Mouse (Mus musculus) small intestine, adult 2 months (tissue): ENCODE data around the gene Glud1. TPM values are rescaled to one million over a fixed set of nuclear protein-coding genes. Genes with fewer than 3 reads are reported as not detected.
"Not testable (repeated sequence)": the region's sequence is repeated elsewhere in the genome, so short reads cannot be mapped to it uniquely, and the experiment has no call there.

ENCODE experiments used
- H3K27ac ChIP-seq: fragments of 200-500 bp; 2 replicates; pipeline ENCODE4 v1.5.1; 2012; ENCODE audit warnings: low read depth, low read length, control low read depth, inconsistent platforms; ENCODE audit not compliant: insufficient read depth
- H3K27me3 ChIP-seq: fragments of 200-500 bp; 2 replicates; pipeline ENCODE4 v1.6.1; 2012; ENCODE audit warnings: mild to moderate bottlenecking, moderate library complexity, low read length, inconsistent platforms; ENCODE audit not compliant: control insufficient read depth, insufficient read depth
- H3K36me3 ChIP-seq: fragments of 200-500 bp; 2 replicates; pipeline ENCODE4 v1.6.1; 2012; ENCODE audit warnings: mild to moderate bottlenecking, low read length, control low read depth, inconsistent platforms; ENCODE audit not compliant: control insufficient read depth, insufficient read depth
- H3K4me1 ChIP-seq: fragments of 200-500 bp; 2 replicates; pipeline ENCODE4 v1.6.1; 2012; ENCODE audit warnings: low read length, inconsistent platforms, mixed read lengths; ENCODE audit not compliant: control insufficient read depth, insufficient read depth, insufficient read length
- H3K4me3 ChIP-seq: fragments of 200-500 bp; 2 replicates; pipeline ENCODE4 v1.5.1; 2012; ENCODE audit warnings: low read depth, mild to moderate bottlenecking, control low read depth, inconsistent platforms, low read length, moderate library complexity
- CTCF ChIP-seq: fragments of 200-500 bp; IDR thresholded peaks from 2 replicates; pipeline ENCODE4 v1.5.1; 2012; ENCODE audit warnings: low read depth, mild to moderate bottlenecking, control low read depth, inconsistent platforms, low read length, moderate library complexity, mixed read lengths; ENCODE audit not compliant: insufficient replicate concordance, insufficient read length; ENCODE audit errors: extremely low read depth
- POLR2A ChIP-seq: fragments of 200-500 bp; IDR thresholded peaks from 2 replicates; pipeline ENCODE4 v1.6.1; 2012; ENCODE audit warnings: low read depth, mild to moderate bottlenecking, control low read depth, inconsistent platforms, low read length, moderate library complexity
- WGBS: fragments of 180-500 bp; shearing (Covaris S2); methylation state at CpG from one replicate; pipeline ENCODE4 v1.1.7; 2018; 5-methylcytosine and 5-hydroxymethylcytosine counted together
- polyA plus RNA-seq: library from polyadenylated mRNA; depleted of rRNA; stranded (reverse); fragments of >200 nt; gene quantifications from 2 replicates; pipeline ENCODE4 v1.2.3, GENCODE M21; 2012

Glud1 gene
- polyA plus RNA-seq, 1 experiment = 223 TPM

- H3K27me3 ChIP-seq = no peaks in the 10 kb centered on the region
- WGBS = 1% methylated on average over 4 of the region's 4 CpGs
- TF ChIP-seq POLR2A (no peak), CTCF (no peak)
- H3K27ac ChIP-seq = peak overlapping the region; percentile 91
- peaks cover 8% of the 10 kb centered on the region for H3K36me3 ChIP-seq
- peaks cover 4% of the 10 kb centered on the region; the same call in 1 of the 2 replicates for H3K4me1 ChIP-seq
- H3K4me3 ChIP-seq = peak overlapping the region; percentile 95
Observed at GRCm38 (mm10) chr14:34311691-34312090, 1.2 kb downstream of the Glud1 start.

- no peaks in the 10 kb centered on the region for H3K27me3 ChIP-seq
- 10% methylated on average over 5 of the region's 6 CpGs for WGBS
- H3K27ac ChIP-seq = peak overlapping the region; percentile 14; the same call in 1 of the 2 replicates
- H3K36me3 ChIP-seq = peaks cover 11% of the 10 kb centered on the region
- H3K4me1 ChIP-seq = peaks cover 5% of the 10 kb centered on the region; the same call in 1 of the 2 replicates
- no peak overlapping the region; the same call in 1 of the 2 replicates for H3K4me3 ChIP-seq
- TF ChIP-seq POLR2A = no peak
- TF ChIP-seq CTCF = no peak
Observed at GRCm38 (mm10) chr14:34312339-34313048, 2.0 kb downstream of the Glud1 start.

- H3K36me3 ChIP-seq = peaks cover 16% of the 10 kb centered on the region
- no peak for TF ChIP-seq CTCF
- TF ChIP-seq POLR2A = no peak
- H3K27me3 ChIP-seq = no peaks in the 10 kb centered on the region
- H3K4me1 ChIP-seq = peaks cover 5% of the 10 kb centered on the region; the same call in 1 of the 2 replicates
- no peak overlapping the region for H3K4me3 ChIP-seq
- 42% methylated on average over 3 of the region's 3 CpGs for WGBS
- no peak overlapping the region for H3K27ac ChIP-seq
Observed at GRCm38 (mm10) chr14:34313612-34314011, 3.1 kb downstream of the Glud1 start.

- H3K4me3 ChIP-seq = peak overlapping the region; percentile 40
- peaks cover 20% of the 10 kb centered on the region for H3K36me3 ChIP-seq
- not testable (repeated sequence) for H3K4me1 ChIP-seq, H3K27me3 ChIP-seq, H3K27ac ChIP-seq
- 56% methylated on average over 8 of the region's 8 CpGs for WGBS
Observed at GRCm38 (mm10) chr14:34314383-34314782, 3.9 kb downstream of the Glud1 start.

- Histone ChIP-seq H3K4me3 (no peak overlapping the region), H3K27me3 (no peaks in the 10 kb centered on the region), H3K27ac (no peak overlapping the region), H3K4me1 (peaks cover 3% of the 10 kb centered on the region; the same call in 1 of the 2 replicates), H3K36me3 (peaks cover 23% of the 10 kb centered on the region)
- 29% methylated on average over 3 of the region's 3 CpGs for WGBS
- TF ChIP-seq CTCF (no peak), POLR2A (no peak)
Observed at GRCm38 (mm10) chr14:34314796-34315195, 4.3 kb downstream of the Glud1 start.

- Histone ChIP-seq H3K36me3 (peaks cover 34% of the 10 kb centered on the region), H3K4me3 (no peak overlapping the region), H3K27me3 (no peaks in the 10 kb centered on the region), H3K4me1 (peaks cover 3% of the 10 kb centered on the region; the same call in 1 of the 2 replicates), H3K27ac (no peak overlapping the region)
- 85% methylated on average over 2 of the region's 2 CpGs for whole genome bisulfite sequencing
- TF ChIP-seq CTCF (no peak), POLR2A (no peak)
Observed at GRCm38 (mm10) chr14:34316346-34316745, 5.8 kb downstream of the Glud1 start.

GRCm38 (mm10) chr14:34317431-34317830 is 6.9 kb downstream of the Glud1 start:
- Histone ChIP-seq H3K27me3 (no peaks in the 10 kb centered on the region), H3K27ac (no peak overlapping the region), H3K36me3 (peaks cover 38% of the 10 kb centered on the region), H3K4me3 (no peak overlapping the region), H3K4me1 (peaks cover 3% of the 10 kb centered on the region; the same call in 1 of the 2 replicates)
- 64% methylated on average over 3 of the region's 3 CpGs for WGBS
- no peak for TF ChIP-seq CTCF
- no peak for TF ChIP-seq POLR2A
